Mouse (Mus musculus): ENCODE measurements around the gene Haghl. TPM values are rescaled to one million over a fixed set of nuclear protein-coding genes. Genes with fewer than 3 reads are reported as not detected.

The Haghl gene
- 47.5 and 66.1 TPM in 2 replicates for polyA plus RNA-seq (2012; rRNA removed)

DNA sequence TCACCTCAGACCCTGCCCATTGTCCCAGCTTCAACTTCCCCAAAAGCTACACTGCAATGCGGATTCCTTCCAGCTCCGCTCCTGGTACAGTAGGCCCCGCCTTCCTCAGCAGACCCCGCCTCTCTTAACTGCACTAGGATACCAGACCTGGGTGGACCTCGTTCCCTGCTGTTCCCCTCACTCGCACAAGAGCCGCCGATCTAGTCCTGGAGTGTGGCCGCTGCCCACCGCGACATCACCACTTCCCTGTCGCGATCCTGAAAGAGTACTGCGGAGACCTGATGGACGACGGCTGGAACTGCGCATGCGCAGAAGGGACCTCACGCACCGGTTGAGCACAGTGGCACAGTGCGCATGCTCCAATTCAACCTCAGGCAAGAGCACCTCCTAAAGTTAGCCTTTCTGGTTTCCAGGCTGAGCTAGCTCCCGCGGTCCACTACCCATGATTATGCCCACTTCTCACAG lies at the start of gene Haghl:
TSS of gene Haghl (minus strand) at position 393 of the 465 bp plus-strand sequence.
- DNase-seq (ENCODE audit: low spot score), result peak; percentile 93

DNA sequence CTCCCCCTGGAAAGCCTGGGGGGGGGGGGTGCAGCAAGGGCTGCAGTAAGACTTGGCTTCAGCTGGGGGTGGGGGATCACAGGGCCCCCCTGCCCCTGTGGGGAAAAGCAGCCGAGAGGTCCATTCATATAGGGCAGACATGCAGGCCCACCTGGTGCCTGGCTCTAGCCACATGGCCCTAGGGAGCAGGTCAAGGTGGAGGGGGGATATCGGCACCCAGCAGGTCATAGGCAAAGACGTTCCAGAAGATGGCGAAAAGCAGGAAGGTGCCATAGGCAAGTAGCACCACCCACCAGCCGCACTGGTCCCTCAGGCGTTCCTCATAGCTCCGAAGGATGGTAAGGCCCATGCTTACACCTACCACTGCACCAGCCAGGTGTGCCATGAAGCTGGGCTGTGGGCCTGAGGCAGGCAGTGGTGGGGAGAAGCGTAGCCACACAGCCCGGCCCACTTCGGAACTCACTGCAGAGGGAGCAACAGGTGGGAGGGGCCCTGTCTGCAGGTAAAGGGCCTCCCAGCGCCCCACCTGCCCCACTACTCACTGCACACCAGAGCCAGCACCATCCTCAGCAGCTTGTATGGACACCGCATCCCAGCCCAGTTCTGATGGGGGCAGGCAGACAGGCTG lies 49.2 kb upstream of the Haghl start:
- DNase-seq (ENCODE audit: low spot score), result no peak

DNA sequence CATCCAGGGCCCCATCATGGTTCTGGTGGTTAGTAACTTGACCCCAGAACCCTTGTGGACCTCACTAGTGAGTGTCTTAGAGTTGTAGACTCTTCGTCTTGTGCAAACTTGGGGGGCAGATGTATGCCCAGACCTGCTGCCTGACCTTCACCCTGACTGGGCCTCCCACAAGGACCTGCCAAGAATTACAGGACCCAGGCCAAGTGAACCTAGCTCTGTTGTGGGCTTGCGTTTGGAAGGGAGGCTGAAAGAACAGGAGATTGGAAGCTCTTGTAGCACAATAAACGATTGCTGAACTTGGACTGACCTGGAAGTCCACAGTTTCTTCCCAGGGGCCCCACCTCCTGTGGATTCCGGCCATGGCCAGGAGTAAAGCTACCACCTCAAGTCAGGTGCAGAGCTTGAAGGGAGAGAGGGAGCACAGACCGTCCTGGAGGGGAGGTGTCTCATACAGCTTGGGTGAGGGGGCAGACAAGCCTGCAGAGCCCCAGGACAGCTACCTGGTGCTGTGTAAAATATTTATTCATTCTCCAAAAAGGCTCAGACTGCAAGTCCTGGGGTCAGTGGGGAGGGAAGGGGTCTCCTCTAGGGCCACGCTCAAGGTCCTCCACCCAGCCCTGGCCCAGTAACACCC lies 48.6 kb upstream of the Haghl start:
- DNase-seq (ENCODE audit: low spot score), result no peak

DNA sequence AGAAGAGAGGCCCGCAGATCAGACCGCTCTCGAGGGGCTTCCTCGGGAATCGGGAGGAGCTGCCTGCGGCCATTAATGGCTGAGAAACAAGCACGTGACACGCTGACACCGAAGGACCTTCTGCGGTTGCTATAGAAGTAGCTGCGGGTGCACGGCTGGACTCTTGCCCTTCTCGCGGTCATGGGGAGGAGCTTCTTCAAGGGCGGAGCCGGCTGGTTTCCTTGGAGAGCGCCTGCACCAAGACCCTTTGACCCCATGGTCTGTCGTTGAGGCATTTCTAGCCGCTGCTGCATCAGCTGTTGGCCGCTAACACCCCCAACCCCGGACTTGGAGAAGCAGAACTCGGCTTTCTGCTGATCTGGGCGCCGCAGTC lies 47.8 kb upstream of the Haghl start, which contains the start of gene Stub1:
TSS of gene Stub1 (minus strand) at position 114 of the 373 bp plus-strand sequence.
- DNase-seq (ENCODE audit: low spot score), result no peak

DNA sequence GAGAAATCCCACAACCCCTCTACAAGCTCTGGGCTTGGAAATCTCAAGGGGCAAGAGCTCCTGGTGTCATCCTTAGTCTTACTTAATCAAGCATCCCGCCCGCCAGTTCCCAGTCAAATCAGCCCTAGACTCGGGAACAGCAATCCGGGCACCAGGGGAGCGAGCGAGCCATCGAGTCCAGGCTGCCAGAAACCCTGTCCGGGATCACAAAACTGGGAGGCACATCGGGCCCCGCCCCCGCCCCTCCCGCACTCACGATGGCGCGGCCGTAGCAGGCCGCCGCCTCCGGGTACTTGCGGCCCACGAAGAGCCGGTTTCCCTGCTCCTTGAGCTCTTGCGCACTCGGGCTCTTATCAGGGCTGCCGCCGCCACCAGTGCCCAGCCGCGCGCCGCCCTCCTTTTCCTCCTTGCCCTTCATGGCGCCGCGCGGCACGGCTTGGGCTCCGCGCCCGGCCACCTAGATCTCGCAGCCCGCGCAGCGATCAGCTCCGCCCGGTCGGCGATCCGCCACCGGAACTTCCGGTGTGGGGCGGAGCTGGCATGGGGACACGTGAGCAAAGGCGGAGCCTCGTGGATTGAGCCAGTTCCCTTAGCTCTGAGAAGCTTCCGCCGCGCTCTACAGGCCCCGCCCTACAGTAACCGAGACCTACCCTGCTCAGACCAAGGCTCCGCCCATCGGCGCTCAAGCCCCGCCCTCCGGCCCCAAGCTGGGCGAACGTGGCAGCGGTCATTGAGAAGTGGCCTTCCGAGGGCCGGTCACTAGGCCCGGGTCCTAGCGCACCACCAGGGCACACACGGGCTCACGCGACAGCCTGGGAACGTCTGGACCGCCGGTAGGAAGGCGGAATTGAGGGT lies 47.2 kb upstream of the Haghl start:
- DNase-seq (ENCODE audit: low spot score), result peak; percentile 98

DNA sequence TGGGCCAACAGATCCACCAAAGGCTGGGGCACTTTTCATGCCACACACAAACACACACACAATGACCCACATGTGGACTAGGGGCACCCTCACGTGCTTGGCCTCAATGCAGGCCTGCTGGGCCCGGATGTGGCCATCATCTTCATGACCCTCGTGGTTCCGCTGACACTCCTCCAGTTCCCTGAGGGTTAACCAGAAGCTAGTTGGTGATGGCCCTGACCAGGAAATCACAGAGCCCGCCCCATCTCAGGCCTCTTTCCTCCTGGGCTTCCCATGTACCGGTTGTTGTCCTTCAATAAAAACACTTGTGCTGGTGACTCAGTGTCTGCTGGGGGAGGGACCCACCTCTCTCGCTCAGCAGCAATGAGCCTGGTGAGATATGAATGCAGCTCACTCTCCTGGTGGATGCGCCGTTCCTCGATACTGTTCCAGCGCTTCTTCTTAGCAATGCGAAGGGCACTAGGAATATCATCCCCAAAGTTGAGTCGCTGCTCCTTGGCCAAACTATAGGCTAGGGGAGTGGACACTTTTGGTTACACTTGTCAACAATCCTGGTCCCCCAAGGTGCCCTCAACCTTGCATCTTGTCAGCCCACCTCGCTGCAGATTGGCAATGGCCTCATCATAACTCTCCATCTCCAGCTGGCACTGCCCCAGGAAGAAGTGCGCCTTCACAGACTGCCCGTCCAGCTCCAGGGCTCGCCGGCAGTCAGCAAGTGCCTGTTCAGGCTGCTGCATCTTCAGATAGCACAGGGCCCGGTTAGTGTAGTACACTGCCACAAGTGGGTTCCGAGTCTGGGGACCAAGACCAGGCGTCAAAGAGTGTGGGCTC lies 46.2 kb upstream of the Haghl start:
- no peak for DNase-seq (ENCODE audit: low spot score)

DNA sequence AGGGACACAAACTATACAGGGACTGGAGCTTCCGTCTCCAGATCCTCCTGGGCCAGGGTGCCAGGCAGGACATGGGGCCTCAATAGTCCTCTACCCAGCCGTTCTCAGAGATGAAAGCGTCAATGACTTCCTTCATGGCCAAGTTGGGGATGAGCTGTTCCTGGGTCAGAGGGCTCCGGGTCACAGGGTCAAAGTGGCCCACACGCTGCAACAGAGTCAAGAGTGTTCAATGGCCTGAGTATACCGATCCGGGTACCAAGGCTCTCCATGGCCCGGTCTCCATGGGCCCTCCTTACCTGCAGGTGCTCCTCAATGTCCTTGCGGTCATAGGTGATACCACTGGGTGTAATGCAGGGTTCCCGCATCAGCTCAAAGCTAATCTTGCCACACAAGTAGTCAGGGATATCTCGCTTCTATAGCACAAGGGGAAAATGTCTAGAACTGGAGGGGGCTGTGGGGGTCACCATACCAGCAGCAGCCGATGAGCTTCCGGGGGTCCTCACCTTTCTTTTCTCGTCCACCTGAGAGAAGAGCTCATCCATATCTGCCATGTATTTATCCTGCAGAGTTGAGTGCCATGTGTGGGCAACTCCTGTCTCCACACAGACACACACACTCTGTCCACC lies 45.4 kb upstream of the Haghl start:
- no peak for DNase-seq (ENCODE audit: low spot score)

DNA sequence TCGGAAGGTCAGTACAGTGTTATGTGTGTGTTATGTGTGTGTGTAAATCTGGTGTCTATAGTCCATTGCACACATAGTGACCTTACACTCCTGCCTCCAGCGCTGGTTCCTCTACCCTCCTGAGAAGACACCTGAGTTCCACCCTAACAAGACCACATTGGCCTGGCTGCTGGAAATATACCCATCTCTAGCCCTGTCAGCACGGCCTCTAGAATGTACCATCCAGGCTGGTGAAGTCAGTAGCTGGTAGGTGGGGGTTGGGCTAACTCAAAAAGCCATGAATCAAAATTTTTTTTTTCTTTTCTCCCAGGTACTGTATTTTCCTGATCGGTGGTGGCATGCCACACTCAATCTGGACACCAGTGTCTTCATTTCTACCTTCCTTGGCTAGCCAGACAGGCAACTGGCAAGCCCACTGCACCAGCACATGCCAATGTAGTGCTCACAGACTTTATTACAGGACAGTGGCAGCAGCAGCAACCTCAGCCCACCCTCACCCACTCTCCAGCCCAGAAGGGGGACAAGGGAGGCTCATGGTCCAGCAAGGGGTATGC lies 44.8 kb upstream of the Haghl start:
- DNase-seq (ENCODE audit: low spot score), result no peak

DNA sequence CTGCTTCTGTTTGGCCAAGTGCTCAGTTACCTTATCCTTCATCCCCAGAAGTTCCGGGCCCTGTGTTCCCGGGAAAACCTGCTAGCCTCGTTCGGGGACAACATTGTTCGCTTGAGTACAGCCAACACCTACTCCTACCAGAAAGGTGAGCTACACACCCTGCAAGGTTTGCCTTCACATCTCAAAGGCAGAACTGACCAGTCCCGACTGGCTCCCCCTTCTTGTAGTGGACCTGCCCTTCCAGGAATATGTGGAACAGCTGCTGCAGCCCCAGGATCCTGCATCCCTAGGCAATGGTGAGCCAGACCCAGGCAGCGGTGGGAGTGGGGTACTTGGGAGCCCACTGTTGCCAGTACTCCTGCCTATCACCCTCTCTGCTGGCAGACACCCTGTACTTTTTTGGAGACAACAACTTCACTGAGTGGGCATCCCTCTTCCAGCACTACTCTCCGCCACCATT lies 44.1 kb upstream of the Haghl start:
- DNase-seq (ENCODE audit: low spot score), result no peak

DNA sequence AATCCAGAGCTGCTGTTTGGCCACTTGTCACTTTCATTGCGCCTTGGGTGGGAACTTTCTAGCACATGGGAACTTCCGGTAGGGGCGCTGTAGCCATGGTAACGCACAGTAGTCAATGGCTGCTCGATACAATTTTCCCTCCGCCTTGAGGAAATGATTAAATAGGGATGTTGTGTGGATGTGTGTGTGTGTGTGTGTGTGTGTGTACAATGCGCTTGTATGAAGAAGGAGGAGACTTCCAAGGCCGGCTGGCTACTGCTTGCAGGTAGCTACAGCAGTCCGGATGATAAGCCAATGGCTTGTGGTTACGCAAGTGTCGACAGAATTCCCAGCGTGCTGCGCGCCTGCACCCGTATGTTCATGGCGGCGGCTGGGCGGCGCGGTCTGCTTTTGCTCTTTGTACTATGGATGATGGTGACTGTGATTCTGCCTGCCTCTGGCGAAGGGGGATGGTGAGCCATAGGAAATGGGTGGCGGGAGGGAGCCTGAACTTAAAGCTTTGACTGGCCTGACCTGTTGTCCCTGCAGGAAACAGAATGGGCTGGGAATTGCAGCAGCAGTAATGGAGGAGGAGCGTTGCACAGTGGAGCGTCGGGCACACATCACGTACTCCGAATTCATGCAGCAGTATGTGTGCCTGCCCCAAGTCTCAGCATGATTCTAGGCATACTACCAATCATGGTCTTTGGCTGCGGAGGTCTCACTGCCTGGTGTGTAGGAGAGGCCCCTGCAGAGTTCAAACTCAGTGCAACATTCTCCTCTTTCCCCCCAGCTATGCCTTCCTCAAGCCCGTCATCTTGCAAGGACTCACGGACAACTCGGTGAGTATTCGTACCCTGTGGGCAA lies 43.5 kb upstream of the Haghl start, which contains the start of gene Jmjd8:
TSS of gene Jmjd8 (plus strand) at position 156 of the 846 bp plus-strand sequence.
- no peak for DNase-seq (ENCODE audit: low spot score)

DNA sequence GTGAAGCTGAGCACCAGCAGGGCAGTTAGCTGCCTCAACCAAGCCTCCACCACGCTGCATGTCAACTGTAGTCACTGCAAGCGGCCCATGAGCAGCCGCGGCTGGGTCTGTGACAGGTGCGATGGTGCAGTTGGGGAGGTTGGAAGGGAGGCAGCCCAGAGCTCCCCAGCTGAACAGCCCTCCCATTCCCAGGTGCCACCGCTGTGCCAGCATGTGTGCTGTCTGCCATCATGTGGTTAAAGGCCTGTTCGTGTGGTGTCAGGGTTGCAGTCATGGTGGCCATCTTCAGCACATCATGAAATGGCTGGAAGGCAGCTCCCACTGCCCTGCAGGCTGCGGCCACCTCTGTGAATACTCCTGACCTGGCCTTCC lies 42.7 kb upstream of the Haghl start:
- DNase-seq (ENCODE audit: low spot score), result no peak

DNA sequence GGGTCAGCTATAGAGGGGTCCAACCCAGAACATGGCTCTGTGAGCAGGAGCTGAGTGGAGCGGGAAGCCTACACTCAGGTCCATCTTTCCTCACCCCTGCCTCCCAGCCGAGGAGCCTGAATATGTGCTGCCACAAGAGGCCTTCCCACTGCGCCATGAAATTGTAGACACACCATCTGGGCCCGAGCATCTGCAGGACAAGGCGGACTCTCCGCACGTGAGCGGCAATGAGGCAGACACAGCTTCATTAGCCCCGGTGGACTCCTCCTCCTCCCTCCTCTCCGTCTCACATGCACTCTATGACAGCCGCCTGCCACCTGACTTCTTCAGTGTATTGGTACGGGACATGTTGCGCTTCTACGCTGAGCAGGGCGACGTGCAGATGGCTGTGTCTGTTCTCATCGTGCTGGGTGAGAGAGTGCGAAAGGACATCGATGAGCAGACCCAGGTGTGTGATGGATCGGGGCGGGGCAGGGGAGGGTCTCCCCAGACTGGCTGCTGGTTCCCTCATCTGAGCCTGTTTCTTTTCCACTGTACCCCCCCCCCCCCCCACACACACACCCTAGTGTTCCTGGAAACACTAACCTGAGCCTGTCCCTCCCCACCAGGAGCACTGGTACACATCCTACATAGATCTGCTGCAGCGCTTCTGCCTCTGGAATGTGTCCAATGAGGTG lies 42.2 kb upstream of the Haghl start:
- DNase-seq (ENCODE audit: low spot score), result no peak

DNA sequence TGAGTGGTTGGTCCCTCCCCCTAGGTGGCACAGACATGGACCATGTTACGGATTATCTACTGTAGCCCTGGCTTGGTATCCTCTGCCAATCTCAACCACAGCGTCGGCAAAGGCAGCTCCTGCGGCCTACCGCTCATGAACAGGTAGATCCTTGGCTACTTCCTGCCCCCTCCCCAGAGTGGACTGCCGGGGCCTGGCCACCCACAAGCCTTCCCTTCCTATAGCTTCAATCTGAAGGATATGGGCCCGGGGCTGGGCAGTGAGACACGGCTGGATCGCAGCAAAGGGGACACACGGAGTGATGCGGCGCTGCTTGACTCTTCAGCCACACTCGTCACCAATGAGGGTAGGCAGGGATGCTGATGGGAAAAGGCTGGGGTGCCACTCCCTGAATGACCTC lies 41.5 kb upstream of the Haghl start:
- no peak for DNase-seq (ENCODE audit: low spot score)

DNA sequence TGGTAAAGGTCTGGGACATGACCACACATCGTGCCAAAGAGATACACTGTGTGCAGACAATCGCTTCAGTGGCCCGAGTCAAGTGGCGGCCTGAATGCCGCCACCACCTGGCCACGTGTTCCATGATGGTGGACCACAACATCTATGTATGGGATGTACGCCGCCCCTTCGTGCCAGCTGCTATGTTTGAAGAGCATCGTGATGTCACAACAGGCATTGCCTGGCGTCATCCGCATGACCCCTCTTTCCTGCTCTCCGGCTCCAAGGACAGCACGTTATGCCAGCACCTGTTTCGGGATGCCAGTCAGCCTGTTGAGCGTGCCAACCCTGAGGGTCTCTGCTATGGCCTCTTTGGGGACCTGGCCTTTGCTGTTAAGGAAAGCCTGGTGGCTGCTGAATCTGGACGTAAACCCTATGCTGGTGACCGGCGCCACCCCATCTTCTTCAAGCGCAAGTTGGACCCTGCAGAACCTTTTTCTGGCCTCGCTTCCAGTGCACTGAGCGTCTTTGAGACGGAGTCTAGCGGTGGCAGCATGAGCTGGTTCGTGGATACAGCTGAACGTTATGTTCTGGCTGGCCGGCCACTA lies 40.6 kb upstream of the Haghl start:
- no peak for DNase-seq (ENCODE audit: low spot score)

DNA sequence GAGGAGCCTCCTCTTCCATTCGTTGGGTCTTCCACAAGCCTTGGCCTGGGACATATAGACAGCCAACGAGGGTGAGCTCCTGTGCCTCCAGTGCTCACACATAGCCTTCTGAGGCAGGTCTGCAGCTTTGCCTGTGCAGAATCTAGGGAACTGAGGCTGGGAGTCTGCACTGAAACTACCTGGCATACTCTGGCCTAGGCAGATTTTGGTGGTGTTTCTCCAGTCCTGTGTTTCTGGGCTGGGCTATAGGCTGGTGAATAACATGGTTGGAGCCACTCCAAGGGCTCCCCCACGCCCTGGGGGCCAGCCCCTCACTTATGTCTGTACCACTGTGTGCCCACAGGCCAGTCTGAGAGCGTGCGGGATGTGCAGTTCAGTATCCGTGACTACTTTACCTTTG lies 39.8 kb upstream of the Haghl start:
- no peak for DNase-seq (ENCODE audit: low spot score)

DNA sequence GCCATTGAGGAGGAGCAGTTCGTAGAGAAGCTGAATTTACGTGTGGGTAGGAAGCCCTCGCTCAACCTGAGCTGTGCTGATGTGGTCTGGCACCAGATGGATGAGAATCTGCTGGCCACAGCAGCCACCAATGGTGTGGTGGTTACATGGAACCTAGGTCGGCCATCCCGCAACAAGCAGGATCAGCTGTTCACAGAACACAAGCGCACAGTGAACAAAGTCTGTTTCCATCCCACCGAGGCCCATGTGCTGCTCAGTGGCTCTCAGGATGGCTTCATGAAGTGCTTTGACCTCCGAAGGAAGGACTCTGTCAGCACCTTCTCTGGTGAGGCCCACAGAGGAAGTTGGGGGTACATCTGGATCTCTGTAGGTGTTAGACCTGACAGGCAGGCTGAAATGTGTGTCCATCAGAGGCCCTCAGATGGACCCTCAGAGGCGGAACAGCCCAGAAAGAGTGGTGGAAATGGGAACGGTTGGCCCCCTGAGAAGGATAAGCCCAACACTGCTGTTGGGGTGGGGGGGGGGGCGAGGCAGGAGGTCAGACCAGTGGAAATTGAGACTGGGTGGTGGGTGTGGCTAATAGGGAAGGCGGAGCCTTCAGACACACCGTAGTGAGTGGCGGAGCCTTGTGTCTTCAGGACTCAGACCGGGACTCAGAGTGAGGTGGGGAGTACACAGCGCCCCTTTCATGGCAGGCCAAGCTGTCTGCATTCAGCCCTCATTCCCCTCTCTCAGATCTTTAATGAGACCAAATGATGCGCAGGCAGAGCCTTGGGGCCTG lies 39.1 kb upstream of the Haghl start:
- no peak for DNase-seq (ENCODE audit: low spot score)

DNA sequence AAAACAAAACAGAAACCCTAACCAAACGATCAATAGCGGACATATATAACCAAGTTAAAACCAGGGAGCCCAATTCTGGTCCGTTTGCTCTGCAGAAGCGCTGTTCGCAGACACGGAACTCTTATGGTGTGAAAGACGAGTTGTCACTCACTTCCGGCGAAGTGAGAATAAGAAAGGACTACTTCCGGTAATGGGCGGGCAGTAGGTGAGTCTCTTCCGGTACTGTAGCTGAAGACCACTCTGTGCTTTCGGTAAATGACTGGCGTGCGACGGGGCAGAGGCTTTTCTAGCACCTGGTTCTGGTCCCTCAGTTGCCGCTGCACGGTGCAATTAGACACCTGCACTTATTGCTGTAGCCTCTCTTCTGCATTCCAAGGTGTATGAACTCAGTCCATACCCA lies 38.0 kb upstream of the Haghl start, which contains the start of gene Wdr24:
TSS of gene Wdr24 (plus strand) at position 176 of the 400 bp plus-strand sequence.
- no peak for DNase-seq (ENCODE audit: low spot score)

Data from urinary bladder, adult 2 months (tissue).